Mouse (Mus musculus) ES-E14 (cell line): ENCODE data around the gene Rnls.

Experiments used
- CHD2 ChIP-seq: IDR thresholded peaks from 2 replicates; pipeline ENCODE4 v1.6.1; 2014; ENCODE audit warnings: mild to moderate bottlenecking, low read depth, low read length, inconsistent platforms
- HCFC1 ChIP-seq: IDR thresholded peaks from 2 replicates; pipeline ENCODE4 v1.6.1; 2012; ENCODE audit warnings: low read length, inconsistent platforms, borderline replicate concordance; ENCODE audit not compliant: insufficient read depth
- MAFK ChIP-seq: IDR thresholded peaks from 2 replicates; pipeline ENCODE4 v1.6.1; 2014; ENCODE audit warnings: mild to moderate bottlenecking, low read depth, low read length, inconsistent platforms; ENCODE audit not compliant: insufficient read depth
- ZC3H11A ChIP-seq: IDR thresholded peaks from 2 replicates; pipeline ENCODE4 v1.6.1; 2012; ENCODE audit warnings: low read depth, mild to moderate bottlenecking, inconsistent platforms, low read length, borderline replicate concordance

DNA sequence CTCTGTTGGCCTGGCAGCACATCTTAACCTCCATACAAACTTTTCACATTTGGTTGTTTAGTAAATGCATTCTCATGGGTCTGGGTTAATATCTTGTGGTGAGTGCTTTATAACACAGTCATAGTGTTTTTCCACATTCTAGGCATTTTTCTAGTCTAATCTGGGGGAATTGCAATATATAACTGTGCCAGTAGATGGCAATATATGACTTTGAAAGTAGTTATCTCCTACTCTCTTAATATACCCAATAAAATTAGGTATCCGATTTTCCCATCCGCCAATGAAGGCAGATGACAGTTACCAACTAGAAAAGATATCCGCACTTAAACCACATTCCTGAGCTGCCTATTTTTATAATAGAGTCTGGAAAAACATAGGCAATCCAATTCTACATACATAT lies 11.7 kb downstream of the Rnls start:
- TF ChIP-seq MAFK (no peak), ZC3H11A (peak; percentile 44; the same call in 1 of the 2 replicates), HCFC1 (no peak), CHD2 (no peak)
